Mouse (Mus musculus): ENCODE data around the gene Slfn9.

DNA sequence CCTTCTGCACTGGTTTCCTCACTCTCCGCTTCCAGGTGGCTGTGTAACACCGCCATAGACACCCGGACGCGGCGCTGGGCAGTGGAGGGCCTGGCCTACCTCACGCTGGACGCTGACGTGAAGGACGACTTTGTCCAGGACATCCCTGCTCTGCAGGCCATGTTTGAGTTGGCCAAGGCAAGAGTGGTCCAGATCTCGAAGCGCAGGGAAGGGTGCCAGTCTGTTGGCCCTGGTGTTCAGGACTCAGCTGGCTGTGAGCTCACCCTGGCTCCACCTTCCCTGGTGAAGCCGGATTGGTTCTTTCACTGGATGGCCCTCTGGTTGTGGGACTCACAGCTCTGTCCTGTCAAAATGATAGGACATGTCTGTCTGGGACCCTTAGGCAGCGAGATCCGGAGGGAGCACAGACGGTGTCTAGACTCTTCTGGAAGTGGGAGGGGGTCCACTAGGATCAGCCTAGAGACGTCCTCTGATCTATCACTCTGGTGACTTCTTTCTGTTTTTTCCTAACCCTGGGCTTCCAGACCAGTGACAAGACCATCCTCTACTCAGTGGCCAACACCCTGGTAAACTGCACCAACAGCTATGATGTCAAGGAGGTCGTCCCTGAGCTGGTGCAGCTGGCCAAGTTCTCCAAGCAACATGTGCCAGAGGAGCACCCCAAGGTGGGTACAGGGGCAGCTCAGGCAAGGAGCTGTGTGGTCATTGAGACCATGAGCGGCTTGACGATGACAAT lies 62.6 kb downstream of the Slfn9 start:
- TF ChIP-seq CTCF (IDR thresholded peaks at IDR 0.05) (no peak), POLR2A (IDR thresholded peaks at IDR 0.05; ENCODE audit: insufficient read depth, low read depth, low read length) (no peak), EP300 (IDR thresholded peaks at IDR 0.05; ENCODE audit: insufficient read depth, low read depth, low read length) (no peak)

All from heart, adult 2 months (tissue).